Mouse (Mus musculus): Measurements from ENCODE around the gene Dynlt1f. TPM values are rescaled to one million over a fixed set of nuclear protein-coding genes. Genes with fewer than 3 reads are reported as not detected.
"Not testable (repeated sequence)": the region's sequence is repeated elsewhere in the genome, so short reads cannot be mapped to it uniquely, and the experiment has no call there.

The Dynlt1f gene
- 0.47 and 10.5 TPM in 2 replicates for polyA plus RNA-seq (2012; ENCODE audit: insufficient read depth, low replicate concordance)

- H3K4me1 ChIP-seq; H3K36me3 ChIP-seq (replicated peaks; ENCODE audit: low read length); H3K27me3 ChIP-seq (replicated peaks); H3K9me3 ChIP-seq: not testable (repeated sequence)
- peak within 1 kb of the TSS; percentile 90 for H3K4me3 ChIP-seq (replicated peaks)
Measured at GRCm38 (mm10) chr17:6655567-6656281, at the start of gene Dynlt1f. Gene Dynlt1f (minus strand): TSS chr17:6655900.

- not testable (repeated sequence) for H3K27me3 ChIP-seq (replicated peaks); H3K4me1 ChIP-seq; H3K9me3 ChIP-seq
Measured at GRCm38 (mm10) chr17:6703381-6704270, 47.9 kb upstream of the Dynlt1f start.

GRCm38 (mm10) chr17:6702625-6703221, 47.0 kb upstream of the Dynlt1f start:
- H3K4me3 ChIP-seq (replicated peaks); H3K9me3 ChIP-seq; H3K36me3 ChIP-seq (replicated peaks; ENCODE audit: low read length); H3K27me3 ChIP-seq (replicated peaks); H3K4me1 ChIP-seq: not testable (repeated sequence)

More at GRCm38 (mm10) chr17:6703381-6704270, 47.9 kb upstream of the Dynlt1f start:
- not testable (repeated sequence) for H3K4me3 ChIP-seq (replicated peaks); H3K36me3 ChIP-seq (replicated peaks; ENCODE audit: low read length)

GRCm38 (mm10) chr17:6700077-6700476, 44.4 kb upstream of the Dynlt1f start:
- not testable (repeated sequence) for H3K9me3 ChIP-seq; H3K4me1 ChIP-seq; H3K27me3 ChIP-seq (replicated peaks); H3K4me3 ChIP-seq (replicated peaks); H3K36me3 ChIP-seq (replicated peaks; ENCODE audit: low read length)

GRCm38 (mm10) chr17:6699502-6699901, 43.8 kb upstream of the Dynlt1f start:
- not testable (repeated sequence) for H3K27me3 ChIP-seq (replicated peaks); H3K9me3 ChIP-seq; H3K4me1 ChIP-seq; H3K4me3 ChIP-seq (replicated peaks); H3K36me3 ChIP-seq (replicated peaks; ENCODE audit: low read length)

GRCm38 (mm10) chr17:6697224-6697775, 41.6 kb upstream of the Dynlt1f start:
- not testable (repeated sequence) for H3K27me3 ChIP-seq (replicated peaks); H3K4me1 ChIP-seq; H3K36me3 ChIP-seq (replicated peaks; ENCODE audit: low read length); H3K4me3 ChIP-seq (replicated peaks); H3K9me3 ChIP-seq

GRCm38 (mm10) chr17:6696521-6696920, 40.8 kb upstream of the Dynlt1f start:
- H3K36me3 ChIP-seq (replicated peaks; ENCODE audit: low read length); H3K4me1 ChIP-seq; H3K4me3 ChIP-seq (replicated peaks); H3K9me3 ChIP-seq; H3K27me3 ChIP-seq (replicated peaks): not testable (repeated sequence)

GRCm38 (mm10) chr17:6695712-6696111, 40.0 kb upstream of the Dynlt1f start:
- H3K36me3 ChIP-seq (replicated peaks; ENCODE audit: low read length); H3K4me3 ChIP-seq (replicated peaks): not testable (repeated sequence)

GRCm38 (mm10) chr17:6691596-6691995, 35.9 kb upstream of the Dynlt1f start:
- H3K27me3 ChIP-seq (replicated peaks); H3K4me1 ChIP-seq; H3K36me3 ChIP-seq (replicated peaks; ENCODE audit: low read length); H3K4me3 ChIP-seq (replicated peaks); H3K9me3 ChIP-seq: not testable (repeated sequence)

More at GRCm38 (mm10) chr17:6695712-6696111, 40.0 kb upstream of the Dynlt1f start:
- not testable (repeated sequence) for H3K27me3 ChIP-seq (replicated peaks); H3K9me3 ChIP-seq; H3K4me1 ChIP-seq

- not testable (repeated sequence) for H3K4me3 ChIP-seq (replicated peaks); H3K9me3 ChIP-seq; H3K36me3 ChIP-seq (replicated peaks; ENCODE audit: low read length); H3K4me1 ChIP-seq; H3K27me3 ChIP-seq (replicated peaks)
Measured at GRCm38 (mm10) chr17:6689344-6689743, 33.6 kb upstream of the Dynlt1f start.

GRCm38 (mm10) chr17:6686299-6686971, 30.7 kb upstream of the Dynlt1f start:
- H3K27me3 ChIP-seq (replicated peaks); H3K4me3 ChIP-seq (replicated peaks): not testable (repeated sequence)

GRCm38 (mm10) chr17:6685288-6685818, 29.7 kb upstream of the Dynlt1f start:
- not testable (repeated sequence) for H3K4me1 ChIP-seq; H3K4me3 ChIP-seq (replicated peaks); H3K9me3 ChIP-seq; H3K27me3 ChIP-seq (replicated peaks); H3K36me3 ChIP-seq (replicated peaks; ENCODE audit: low read length)

More at GRCm38 (mm10) chr17:6686299-6686971, 30.7 kb upstream of the Dynlt1f start:
- not testable (repeated sequence) for H3K4me1 ChIP-seq; H3K9me3 ChIP-seq; H3K36me3 ChIP-seq (replicated peaks; ENCODE audit: low read length)

- not testable (repeated sequence) for H3K9me3 ChIP-seq; H3K36me3 ChIP-seq (replicated peaks; ENCODE audit: low read length); H3K27me3 ChIP-seq (replicated peaks); H3K4me3 ChIP-seq (replicated peaks); H3K4me1 ChIP-seq
Measured at GRCm38 (mm10) chr17:6684464-6685287, 29.0 kb upstream of the Dynlt1f start.

GRCm38 (mm10) chr17:6683702-6684101, 28.0 kb upstream of the Dynlt1f start:
- H3K4me1 ChIP-seq; H3K36me3 ChIP-seq (replicated peaks; ENCODE audit: low read length); H3K9me3 ChIP-seq; H3K4me3 ChIP-seq (replicated peaks); H3K27me3 ChIP-seq (replicated peaks): not testable (repeated sequence)
